Mouse (Mus musculus) liver, adult 2 months (tissue): ENCODE data around the gene Trrap. TPM values are rescaled to one million over a fixed set of nuclear protein-coding genes. Genes with fewer than 3 reads are reported as not detected.

Experiments used
- DNase-seq: peaks from one replicate; pipeline ENCODE4 v3.0.0-alpha.2; 2011; ENCODE audit warnings: low read depth, low spot score; ENCODE audit errors: extremely low read depth
- H3K27ac ChIP-seq: fragments of 200-500 bp; replicated peaks from 2 replicates; pipeline ENCODE4 v1.5.1; 2012; ENCODE audit warnings: low read depth, mild to moderate bottlenecking, control low read depth, inconsistent platforms, low read length; ENCODE audit not compliant: insufficient read depth
- H3K27me3 ChIP-seq: fragments of 200-500 bp; 2 replicates; pipeline ENCODE4 v1.6.1; 2012; ENCODE audit warnings: mild to moderate bottlenecking, moderate library complexity, low read length, inconsistent platforms; ENCODE audit not compliant: control insufficient read depth, insufficient read depth
- H3K36me3 ChIP-seq: fragments of 200-500 bp; 2 replicates; pipeline ENCODE4 v1.6.1; 2012; ENCODE audit warnings: low read length, inconsistent platforms; ENCODE audit not compliant: control insufficient read depth, insufficient read depth
- H3K4me1 ChIP-seq: fragments of 200-500 bp; 2 replicates; pipeline ENCODE4 v1.6.1; 2011; ENCODE audit warnings: low read length; ENCODE audit not compliant: control insufficient read depth, insufficient read depth
- H3K4me3 ChIP-seq: fragments of 200-500 bp; 2 replicates; pipeline ENCODE4 v1.5.1; 2011; ENCODE audit warnings: low read depth, mild to moderate bottlenecking, control low read depth, low read length, moderate library complexity; ENCODE audit not compliant: insufficient read depth
- H3K79me2 ChIP-seq: fragments of 200-500 bp; 2 replicates; pipeline ENCODE4 v1.6.1; 2012; ENCODE audit warnings: inconsistent platforms, mild to moderate bottlenecking, low read length, moderate library complexity; ENCODE audit not compliant: control insufficient read depth, insufficient read depth
- H3K9ac ChIP-seq: fragments of 200-500 bp; 2 replicates; pipeline ENCODE4 v1.6.1; 2012; ENCODE audit warnings: low read depth, mild to moderate bottlenecking, control low read depth, inconsistent platforms, low read length
- CTCF ChIP-seq: fragments of 200-500 bp; IDR thresholded peaks from 2 replicates; pipeline ENCODE4 v1.5.1; 2011; ENCODE audit warnings: low read depth, low read length, control low read depth
- POLR2A ChIP-seq: fragments of 200-500 bp; IDR thresholded peaks from 2 replicates; pipeline ENCODE4 v1.6.1; 2011; ENCODE audit warnings: low read length, control low read depth; ENCODE audit not compliant: insufficient read depth; ENCODE audit errors: extremely low read depth
- WGBS: fragments of 180-500 bp; shearing (Covaris S2); methylation state at CpG from one replicate; pipeline ENCODE4 v1.1.7; 2018; 5-methylcytosine and 5-hydroxymethylcytosine counted together
- polyA plus RNA-seq: library from polyadenylated mRNA; depleted of rRNA; stranded (reverse); fragments of >200 nt; gene quantifications from 2 replicates; pipeline ENCODE4 v1.2.3, GENCODE M21; 2012
- total RNA-seq: library from RNA; depleted of rRNA; stranded (reverse); fragments of >200 nt; gene quantifications from 2 replicates; pipeline ENCODE4 v1.2.3, GENCODE M21; 2014

The Trrap gene
- total and polyA plus RNA-seq, 2 experiments, result 19.8 to 33.9 TPM

DNA sequence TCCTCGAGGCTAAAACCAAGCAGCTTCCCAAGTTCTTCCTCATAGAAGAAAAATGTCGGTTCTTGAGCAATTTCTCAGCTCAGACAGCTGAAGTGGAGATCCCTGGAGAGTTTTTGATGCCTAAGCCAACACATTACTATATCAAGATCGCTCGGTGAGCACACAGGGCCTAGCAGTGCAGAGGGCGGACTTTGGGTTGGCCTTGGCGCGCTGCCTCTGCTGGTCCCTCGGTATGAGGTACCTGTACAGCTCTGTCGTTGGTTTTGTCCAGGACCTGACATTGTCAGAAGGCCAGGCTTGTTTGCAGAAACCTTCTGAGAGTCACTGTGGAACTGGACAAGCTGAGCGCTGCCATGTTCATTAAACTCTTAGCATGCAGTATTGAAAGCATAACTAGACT, 82.4 kb downstream of the Trrap start:
- no peak for DNase-seq
- peaks cover 45% of the 10 kb centered on the region for H3K36me3 ChIP-seq
- H3K27ac ChIP-seq, result no peak overlapping the region
- H3K27me3 ChIP-seq, result no peaks in the 10 kb centered on the region
- no peak overlapping the region for H3K9ac ChIP-seq
- no peak for TF ChIP-seq POLR2A
- no peak for TF ChIP-seq CTCF
- no peak overlapping the region for H3K4me3 ChIP-seq
- 88% methylated on average over 10 of the region's 10 CpGs for WGBS
- H3K79me2 ChIP-seq, result no peaks in the 10 kb centered on the region
- H3K4me1 ChIP-seq, result no peaks in the 10 kb centered on the region

DNA sequence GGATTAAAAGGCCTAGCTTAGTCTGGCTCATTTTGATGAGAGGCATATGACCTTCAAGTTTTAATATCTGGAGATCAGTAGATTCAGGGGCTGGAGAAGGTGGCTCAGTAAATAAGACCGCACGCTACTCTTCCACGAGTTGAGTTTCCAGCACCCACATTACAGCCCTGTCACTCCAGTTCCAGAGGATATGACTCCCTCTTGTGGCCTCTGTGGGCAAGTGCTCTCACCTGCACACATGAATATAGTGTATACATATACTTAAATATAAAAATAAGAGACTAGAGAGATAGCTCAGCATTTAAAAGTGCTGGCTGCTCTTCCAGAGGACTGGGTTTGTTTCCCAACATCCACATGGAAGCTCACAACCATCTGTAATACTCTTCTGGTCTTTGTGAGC, 84.3 kb downstream of the Trrap start:
- Histone ChIP-seq H3K4me1 (no peaks in the 10 kb centered on the region), H3K9ac (no peak overlapping the region), H3K27me3 (no peaks in the 10 kb centered on the region), H3K79me2 (no peaks in the 10 kb centered on the region), H3K27ac (no peak overlapping the region), H3K4me3 (no peak overlapping the region), H3K36me3 (peaks cover 47% of the 10 kb centered on the region)
- 96% methylated on average over 3 of the region's 3 CpGs for WGBS
- TF ChIP-seq POLR2A (no peak), CTCF (peak; percentile 13; the same call in 1 of the 2 replicates)
- no peak for DNase-seq

DNA sequence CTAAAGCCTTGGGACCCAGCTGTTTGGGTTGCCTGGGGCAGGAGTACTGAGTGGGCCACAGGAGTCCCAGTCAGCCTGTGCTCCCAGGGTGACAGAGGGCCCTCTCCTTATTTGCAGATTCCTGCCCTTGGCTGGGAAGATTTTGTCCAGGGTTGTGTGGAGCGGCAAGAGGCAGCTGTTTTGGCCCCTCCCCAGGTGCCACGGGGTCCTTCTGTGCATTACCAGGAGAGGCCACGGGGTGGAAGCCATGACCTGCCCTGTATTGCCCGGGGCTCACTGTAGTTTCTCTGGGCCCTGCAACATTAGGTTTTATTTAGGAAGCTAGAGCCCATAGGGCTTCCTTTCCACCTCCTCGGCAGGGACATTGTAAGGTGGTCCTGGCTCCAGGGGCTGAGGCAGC, 86.4 kb downstream of the Trrap start:
- no peak overlapping the region for H3K27ac ChIP-seq
- H3K4me1 ChIP-seq, result no peaks in the 10 kb centered on the region
- no peaks in the 10 kb centered on the region for H3K27me3 ChIP-seq
- TF ChIP-seq POLR2A (no peak), CTCF (no peak)
- no peak overlapping the region for H3K4me3 ChIP-seq
- DNase-seq, result no peak
- 85% methylated on average over 5 of the region's 5 CpGs for whole genome bisulfite sequencing
- H3K79me2 ChIP-seq, result no peaks in the 10 kb centered on the region
- peaks cover 56% of the 10 kb centered on the region for H3K36me3 ChIP-seq
- H3K9ac ChIP-seq, result no peak overlapping the region

DNA sequence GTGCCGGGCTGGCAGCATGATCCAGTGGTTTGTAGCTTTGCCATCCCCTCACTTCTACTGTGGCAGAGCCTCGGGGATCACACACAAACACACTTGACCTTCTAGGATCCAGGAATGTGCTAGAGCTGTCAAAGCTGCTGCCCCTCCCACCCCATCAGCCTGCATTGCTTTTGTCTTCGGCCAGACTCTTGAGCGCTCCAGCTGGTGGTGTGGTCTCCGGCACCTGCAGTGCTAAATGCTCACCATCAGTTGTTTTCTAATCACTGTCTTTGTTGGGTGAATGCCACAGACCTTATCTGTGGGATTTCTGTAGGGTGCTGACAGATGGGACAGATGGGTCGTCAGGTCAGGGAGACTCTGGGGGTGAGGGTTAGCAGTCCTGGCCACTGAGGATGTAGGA, 88.4 kb downstream of the Trrap start:
- Histone ChIP-seq H3K4me1 (no peaks in the 10 kb centered on the region), H3K27me3 (no peaks in the 10 kb centered on the region), H3K36me3 (peaks cover 53% of the 10 kb centered on the region), H3K27ac (no peak overlapping the region), H3K4me3 (no peak overlapping the region), H3K79me2 (no peaks in the 10 kb centered on the region), H3K9ac (no peak overlapping the region)
- WGBS, result 85% methylated on average over 6 of the region's 6 CpGs
- no peak for TF ChIP-seq POLR2A
- no peak for TF ChIP-seq CTCF
- DNase-seq, result no peak

DNA sequence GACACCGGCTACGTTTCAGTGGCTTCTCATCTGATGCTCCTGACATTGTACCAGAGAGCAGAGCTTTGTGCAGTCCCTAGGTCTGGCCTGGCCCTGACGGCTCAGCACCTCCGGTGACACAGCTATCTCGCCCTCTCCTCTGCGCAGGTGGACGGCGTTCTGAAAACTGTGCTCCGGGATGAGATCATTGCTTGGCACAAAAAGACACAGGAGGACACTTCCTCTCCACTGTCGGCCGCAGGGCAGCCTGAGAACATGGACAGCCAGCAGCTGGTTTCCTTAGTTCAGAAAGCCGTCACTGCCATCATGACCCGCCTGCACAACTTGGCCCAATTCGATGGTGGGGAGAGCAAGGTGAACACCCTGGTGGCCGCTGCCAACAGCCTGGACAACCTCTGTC, 91.0 kb downstream of the Trrap start:
- 96% methylated on average over 15 of the region's 15 CpGs for WGBS
- H3K4me3 ChIP-seq, result no peak overlapping the region
- no peak for TF ChIP-seq CTCF
- no peak for TF ChIP-seq POLR2A
- H3K27ac ChIP-seq, result no peak overlapping the region
- DNase-seq, result no peak
- H3K36me3 ChIP-seq, result peaks cover 39% of the 10 kb centered on the region
- H3K27me3 ChIP-seq, result no peaks in the 10 kb centered on the region
- H3K9ac ChIP-seq, result no peak overlapping the region
- H3K4me1 ChIP-seq, result no peaks in the 10 kb centered on the region
- H3K79me2 ChIP-seq, result no peaks in the 10 kb centered on the region

DNA sequence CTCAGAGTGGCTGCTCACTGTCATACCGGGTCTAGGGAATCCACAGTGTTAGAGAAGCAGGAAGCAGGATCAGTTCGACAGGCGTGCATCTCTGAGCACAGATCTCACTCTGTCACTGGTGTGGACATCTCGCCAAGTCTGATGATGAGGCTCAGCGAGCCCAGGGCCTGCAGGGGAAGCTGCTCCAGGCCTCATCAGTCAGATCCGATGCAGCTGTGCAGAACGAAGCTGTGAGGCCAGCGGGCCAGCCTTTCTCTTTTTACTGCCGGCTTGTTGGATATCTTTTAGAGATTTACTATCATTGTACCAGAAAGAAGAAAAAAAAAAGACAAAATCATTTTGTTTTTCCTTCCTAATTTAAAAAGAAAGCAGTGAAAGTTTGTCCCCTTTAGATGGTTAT, 91.8 kb downstream of the Trrap start:
- Histone ChIP-seq H3K36me3 (peaks cover 37% of the 10 kb centered on the region), H3K27me3 (no peaks in the 10 kb centered on the region), H3K4me3 (no peak overlapping the region), H3K9ac (no peak overlapping the region), H3K27ac (no peak overlapping the region), H3K79me2 (no peaks in the 10 kb centered on the region), H3K4me1 (no peaks in the 10 kb centered on the region)
- 98% methylated on average over 9 of the region's 9 CpGs for WGBS
- DNase-seq, result no peak
- TF ChIP-seq POLR2A, result no peak
- TF ChIP-seq CTCF, result no peak
